Mouse (Mus musculus) retina, embryonic 14.5 days (tissue): ENCODE measurements around the gene Elf1.
"Not testable (repeated sequence)": the region's sequence is repeated elsewhere in the genome, so short reads cannot be mapped to it uniquely, and the experiment has no call there.

Source experiments
- DNase-seq: peaks from one replicate; pipeline ENCODE4 v3.0.0-alpha.2; 2015; ENCODE audit warnings: low spot score

Elf1 gene

GRCm38 (mm10) chr14:79480624-79481338 is at the start of gene Elf1:
TSS of gene Elf1 (plus strand) at chr14:79481194.
- peak; percentile 91 for DNase-seq

- no peak for DNase-seq
These were observed 46.9 kb upstream of the Elf1 start for GRCm38 (mm10) chr14:79434068-79434467.

DNA sequence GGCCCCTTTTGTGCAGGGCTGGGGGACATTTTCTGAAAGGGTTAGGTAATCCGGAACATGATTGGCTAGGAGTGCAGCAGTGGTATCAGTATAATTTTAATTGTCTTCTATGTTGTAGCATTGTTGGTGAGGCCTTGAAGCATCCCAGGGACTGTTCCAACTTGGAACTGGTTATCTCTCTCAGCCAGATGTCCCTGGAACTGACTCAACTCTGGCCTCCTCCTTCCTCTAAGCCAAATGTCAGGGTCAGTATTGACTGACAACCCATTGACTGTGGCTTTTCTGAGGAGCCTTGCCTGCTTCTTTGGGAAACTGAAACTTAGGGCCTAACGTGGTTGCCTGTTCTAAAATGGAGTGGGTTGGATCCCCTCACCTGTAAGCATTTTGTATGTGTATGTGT is 40.3 kb upstream of the Elf1 start:
- DNase-seq: no peak

- DNase-seq: no peak
These were observed 39.6 kb upstream of the Elf1 start for GRCm38 (mm10) chr14:79441441-79441840.

DNA sequence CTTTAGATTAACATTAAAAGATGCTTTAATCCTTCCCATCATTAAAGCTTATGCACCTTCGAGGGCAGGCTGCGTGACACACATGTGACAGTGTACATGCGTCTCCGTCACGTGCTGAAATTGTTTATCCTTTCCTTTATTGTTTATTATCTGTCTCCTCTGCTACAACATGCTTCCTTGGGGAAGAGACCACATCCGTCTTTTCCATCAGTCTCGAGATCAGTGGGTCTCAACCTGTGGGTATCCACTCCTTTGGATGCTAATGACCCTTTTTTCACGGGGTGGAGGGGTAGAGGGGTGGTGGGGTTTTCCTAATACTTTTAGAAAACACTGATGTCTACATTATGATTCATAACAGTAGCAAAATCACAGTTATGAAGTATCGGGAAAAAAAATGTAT is 36.4 kb upstream of the Elf1 start:
- DNase-seq: no peak

DNA sequence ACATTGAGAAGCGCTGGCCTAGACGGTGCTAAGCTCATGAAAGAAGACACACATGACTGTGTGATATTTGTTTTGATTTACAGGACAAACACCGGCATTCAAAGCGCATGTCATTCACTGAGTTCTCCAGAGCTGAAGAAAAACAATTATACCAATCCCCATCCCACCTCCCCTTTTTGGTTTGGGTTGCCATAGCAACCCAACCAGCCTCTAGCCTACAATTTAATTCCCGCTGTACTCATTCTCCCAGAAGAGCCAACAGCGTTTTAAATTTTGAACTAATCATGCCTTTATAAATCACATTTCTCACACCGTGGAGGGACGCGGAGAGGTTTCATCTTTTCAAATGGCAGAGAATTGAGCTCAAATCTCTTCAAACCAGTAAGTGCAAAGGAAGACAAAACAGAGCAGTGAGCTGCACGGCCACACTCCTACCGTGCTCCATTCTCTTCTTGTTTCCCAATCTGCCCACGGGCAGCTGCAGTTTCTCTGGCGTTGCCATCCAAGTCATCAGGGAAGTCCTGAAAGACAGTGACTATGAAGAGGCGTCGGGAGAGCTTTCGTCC is 35.9 kb upstream of the Elf1 start:
- peak; percentile 75 for DNase-seq

DNA sequence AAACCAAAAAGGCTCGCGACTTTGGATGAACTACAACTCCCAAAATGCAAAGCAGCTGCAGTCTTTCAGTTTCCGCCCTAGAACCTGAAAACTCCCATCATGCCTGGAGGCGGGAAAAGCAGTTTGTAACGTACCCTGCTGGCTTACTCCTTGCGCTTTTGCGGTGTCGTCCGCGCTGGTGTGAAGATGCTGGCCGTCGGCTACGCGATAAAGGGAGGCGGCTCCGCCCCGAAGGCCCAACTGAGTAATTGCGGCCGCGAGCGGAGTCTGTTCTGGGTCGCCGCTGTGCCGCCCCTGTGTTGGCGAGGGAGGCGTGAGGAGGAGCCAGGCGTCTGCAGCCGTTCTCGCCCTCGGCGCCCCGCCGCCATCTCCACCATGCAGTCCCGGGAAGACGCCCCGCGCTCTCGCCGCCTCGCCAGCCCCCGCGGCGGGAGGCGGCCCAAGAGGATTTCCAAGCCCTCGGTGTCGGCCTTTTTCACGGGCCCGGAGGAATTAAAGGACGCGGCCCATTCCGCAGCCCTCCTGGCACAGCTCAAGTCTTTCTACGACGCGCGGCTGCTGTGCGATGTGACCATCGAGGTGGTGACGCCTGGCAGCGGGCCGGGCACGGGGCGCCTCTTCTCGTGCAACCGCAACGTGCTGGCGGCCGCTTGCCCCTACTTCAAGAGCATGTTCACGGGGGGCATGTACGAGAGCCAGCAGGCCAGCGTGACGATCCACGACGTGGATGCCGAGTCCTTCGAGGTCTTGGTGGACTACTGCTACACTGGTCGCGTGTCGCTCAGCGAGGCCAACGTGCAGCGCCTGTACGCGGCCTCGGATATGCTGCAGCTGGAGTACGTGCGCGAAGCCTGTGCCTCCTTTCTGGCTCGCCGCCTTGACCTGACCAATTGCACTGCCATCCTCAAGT is 29.1 kb upstream of the Elf1 start, which contains the start of gene Kbtbd6:
TSS of gene Kbtbd6 (plus strand) at position 155 of the 910 bp plus-strand sequence.
- DNase-seq: peak; percentile 94

- not testable (repeated sequence) for DNase-seq
These were observed 28.4 kb upstream of the Elf1 start for GRCm38 (mm10) chr14:79452591-79452934.

DNA sequence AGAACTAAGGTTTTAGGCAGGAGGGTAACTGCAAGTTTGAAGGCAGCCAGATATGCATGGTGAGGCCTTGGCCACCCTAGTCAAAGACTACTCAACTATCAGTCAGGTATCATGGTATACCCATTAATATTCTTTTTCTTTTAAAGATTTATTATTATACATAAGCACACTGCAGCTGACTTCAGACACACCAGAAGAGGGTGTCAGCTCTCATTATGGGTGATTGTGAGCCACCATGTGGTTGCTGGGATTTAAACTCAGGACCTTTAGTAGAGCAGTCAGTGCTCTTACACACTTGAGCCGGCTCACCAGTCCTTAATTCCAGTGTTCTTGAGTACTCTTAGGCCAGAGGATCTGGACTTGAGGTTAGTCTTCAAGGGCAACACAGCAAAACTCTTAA is 20.6 kb upstream of the Elf1 start:
- no peak for DNase-seq

DNA sequence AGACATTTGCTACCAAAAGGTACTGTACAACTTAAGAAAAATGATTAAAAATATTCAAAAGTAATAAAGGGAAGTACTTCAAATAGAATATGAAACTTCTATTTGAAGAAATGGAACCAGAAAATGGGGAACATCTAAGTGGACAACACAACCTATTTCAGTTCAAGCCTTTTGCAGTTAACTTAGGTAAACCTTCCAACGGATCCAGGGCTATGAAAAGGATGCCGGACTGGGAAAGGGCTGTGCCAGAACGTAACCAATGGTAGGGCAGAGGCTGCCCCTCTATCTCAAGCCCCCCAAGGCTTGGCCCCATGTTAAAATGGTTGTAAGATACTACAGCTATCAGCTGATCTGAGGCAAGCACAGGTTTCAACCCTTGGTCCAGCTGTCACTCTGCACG is 20.0 kb upstream of the Elf1 start:
- DNase-seq: no peak

DNA sequence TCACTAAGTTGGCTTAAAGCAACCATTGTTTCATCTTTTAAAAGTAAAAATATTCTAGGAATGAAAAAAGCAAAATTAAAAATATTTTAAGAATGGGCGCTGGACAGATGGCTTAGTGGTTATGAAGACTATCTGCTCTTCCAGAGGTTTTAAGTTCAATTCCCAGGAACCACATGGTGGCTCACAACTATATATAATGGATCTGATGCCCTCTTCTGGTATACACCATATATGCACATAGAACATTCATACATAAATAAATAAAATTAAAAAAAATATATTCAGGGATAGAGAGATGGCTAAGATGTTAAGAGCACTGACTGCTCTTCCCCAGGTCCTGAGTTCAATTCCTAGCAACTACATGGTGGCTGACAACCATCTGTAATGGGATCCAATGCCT is 15.4 kb upstream of the Elf1 start:
- no peak for DNase-seq

DNA sequence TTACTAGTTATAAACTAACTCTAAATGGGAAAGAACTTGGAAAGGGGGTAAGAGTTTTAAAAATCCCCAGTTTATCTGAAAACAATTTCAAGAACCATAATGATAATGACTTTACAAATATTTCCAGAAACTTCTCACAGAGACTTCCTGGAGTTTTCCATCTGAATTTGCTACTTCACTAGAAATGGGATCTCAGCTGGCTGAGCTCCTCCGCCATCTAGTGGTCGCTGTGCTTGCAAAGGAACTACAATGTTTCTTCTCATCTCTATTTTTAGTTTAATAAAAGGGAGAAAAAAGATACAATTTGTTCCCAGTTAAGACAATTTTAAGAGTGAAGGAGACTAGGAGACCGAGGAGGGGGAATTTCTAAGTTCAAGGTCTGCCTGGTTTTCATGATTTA is 13.4 kb upstream of the Elf1 start:
- peak; percentile 75 for DNase-seq

DNA sequence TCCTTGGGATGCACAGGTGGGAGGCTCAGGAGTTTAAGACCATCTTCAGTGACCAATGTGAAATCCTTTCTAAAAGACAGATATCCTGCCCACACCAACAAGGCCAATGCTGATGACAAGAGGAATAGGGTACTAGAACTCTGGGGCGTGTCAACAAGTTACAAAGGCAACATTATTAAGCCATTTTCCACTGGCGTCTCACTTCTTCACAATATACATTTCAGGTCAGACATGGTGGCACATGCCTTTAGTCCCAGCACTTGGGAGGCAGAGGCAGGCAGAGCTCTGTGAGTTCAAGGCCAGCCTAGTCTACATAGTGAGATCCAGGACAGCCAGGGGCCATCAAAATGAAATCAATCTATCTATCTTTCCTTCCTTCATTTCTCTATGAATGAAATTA is 7.6 kb upstream of the Elf1 start:
- DNase-seq: no peak

DNA sequence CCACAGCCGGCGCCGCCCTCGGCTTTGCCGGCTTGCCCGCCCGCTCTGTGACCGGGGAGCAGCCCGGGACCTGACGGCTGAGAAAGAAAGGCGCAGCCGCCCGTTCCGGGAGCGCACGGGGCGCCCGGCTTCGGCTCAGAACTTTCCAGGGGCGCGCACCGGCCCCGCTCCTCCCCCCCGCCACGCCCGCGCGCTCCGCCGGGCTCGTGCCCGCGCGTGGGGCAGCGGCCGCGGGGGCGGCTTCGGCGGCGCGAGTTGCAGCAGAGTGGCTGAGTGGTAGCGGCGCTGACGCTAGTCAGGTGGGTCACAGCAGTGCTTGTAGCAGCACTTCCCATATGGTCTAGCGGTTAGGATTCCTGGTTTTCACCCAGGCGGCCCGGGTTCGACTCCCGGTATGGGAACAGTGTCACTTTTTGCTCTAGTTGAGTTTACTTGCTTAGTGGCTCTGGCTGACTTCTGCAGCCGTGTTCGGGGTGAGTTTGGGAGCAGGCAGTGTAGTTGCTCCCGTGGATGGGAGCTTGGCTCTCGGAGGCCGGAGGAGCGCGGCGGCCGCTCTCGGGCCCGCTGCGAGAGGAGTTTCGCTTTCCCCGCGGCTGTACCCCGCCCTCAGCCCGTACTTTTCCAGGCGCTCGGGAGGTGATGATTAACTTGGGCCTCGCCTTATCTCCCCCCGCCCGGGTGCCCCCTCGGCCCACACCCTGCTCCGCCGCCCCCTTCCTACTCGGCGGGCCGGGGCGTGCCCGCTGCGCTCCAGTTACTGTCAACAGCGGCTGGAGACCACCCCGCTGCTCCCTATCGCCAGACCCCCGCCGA is 551 bp downstream of the Elf1 start, which contains the start of gene Wbp4:
TSS of gene Wbp4 (minus strand) at position 182 of the 813 bp plus-strand sequence.
- peak; percentile 99 for DNase-seq

GRCm38 (mm10) chr14:79482251-79482661 is 1.3 kb downstream of the Elf1 start:
- peak; percentile 68 for DNase-seq

DNA sequence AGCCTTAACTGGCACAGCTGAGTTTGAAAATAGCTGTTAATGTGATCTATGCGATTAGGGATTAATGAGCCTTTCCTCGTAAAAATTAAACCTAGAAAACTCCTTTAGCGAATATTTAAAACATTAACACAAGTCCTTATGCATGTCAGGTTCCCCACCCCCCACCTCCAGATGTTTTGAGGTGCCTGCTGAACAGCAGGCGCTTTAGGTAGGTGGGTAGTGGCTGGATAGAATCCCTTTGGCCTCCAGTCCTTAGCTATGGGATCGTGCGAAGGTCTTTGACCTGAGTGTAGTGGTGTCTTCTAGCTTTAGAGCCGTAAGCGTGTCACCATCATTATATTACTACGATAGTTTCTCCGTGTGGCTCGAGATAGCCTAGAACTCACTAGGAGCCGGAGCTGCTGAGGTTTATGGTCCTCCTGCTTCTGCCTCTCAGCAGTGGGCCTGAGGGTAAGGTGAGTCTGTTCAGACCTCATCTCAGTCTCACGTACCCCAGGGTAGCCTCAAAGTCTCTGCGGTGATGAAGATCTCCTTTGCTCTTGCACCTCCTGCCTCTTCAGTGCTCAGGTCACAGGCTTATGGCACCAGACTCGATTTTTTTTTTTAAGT is 1.9 kb downstream of the Elf1 start:
- peak; percentile 34 for DNase-seq

GRCm38 (mm10) chr14:79483611-79484120 is 2.7 kb downstream of the Elf1 start:
- DNase-seq: no peak

DNA sequence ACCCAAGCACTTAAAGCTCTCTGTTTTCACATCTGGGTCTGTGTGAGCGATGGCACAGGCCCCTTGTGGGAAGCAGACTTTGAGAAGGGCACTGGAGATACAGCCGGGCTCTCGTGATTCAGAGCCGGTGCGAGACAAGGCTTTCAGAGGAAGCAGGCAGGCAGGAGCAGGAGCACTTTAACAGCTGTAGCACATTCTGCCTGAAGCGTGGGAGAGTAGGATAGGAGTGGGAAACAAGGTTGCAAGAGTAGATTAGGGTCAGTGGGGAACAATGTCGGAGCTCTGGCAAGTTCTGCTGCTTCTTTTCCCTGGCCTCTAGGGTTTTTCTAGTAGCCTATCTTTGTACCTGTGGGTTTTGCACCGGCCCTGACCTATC is 5.6 kb downstream of the Elf1 start:
- peak; percentile 8 for DNase-seq

- peak; percentile 59 for DNase-seq
These were observed 6.2 kb downstream of the Elf1 start for GRCm38 (mm10) chr14:79486993-79487731.

DNA sequence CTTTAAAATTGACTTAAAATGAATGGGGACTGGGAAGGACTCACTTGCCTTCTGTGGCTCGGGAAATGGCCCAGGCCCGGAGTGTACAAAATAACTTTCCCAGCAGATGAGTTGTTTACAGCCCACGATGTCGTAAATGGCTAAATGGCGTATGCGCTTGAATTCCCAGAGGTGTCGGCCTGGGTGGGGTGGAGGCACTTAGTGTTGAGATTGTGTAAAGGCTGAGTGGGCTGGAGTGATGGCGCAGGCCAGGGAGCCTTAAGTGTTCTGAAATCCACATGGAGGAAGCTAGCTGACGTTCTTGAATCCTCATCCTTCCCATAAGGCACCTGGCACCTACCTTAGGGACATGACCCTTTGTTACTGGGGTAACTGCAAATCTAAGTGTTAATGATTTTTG is 7.5 kb downstream of the Elf1 start:
- peak; percentile 36 for DNase-seq

GRCm38 (mm10) chr14:79489150-79489549 is 8.2 kb downstream of the Elf1 start:
- DNase-seq: no peak
